Mouse (Mus musculus): ENCODE results near the gene Ctf2.

- TF ChIP-seq CTCF (IDR thresholded peaks at IDR 0.05; ENCODE audit: low read depth, low read length) (no peak), POLR2AphosphoS5 (IDR thresholded peaks at IDR 0.05; ENCODE audit: insufficient replicate concordance, low read depth, low read length) (no peak), GATA1 (IDR thresholded peaks at IDR 0.05; ENCODE audit: borderline replicate concordance, low read length) (no peak), TAL1 (conservative IDR thresholded peaks at IDR 0.05; ENCODE audit: low read depth, low read length) (no peak)
Observed at GRCm38 (mm10) chr7:127714816-127715215, 17.1 kb downstream of the Ctf2 start.

All from G1E (cell line).